8 mouse cellular contexts compared by ENCODE assay signal in genomic region chr2:156344775-156345532, GRCm38 (mm10). TPM values are rescaled to one million over a fixed set of nuclear protein-coding genes. Genes with fewer than 3 reads are reported as not detected.
DNase-seq lines count a peak whose midpoint lies in the region; ATAC-seq and TF ChIP-seq lines count a peak whose summit lies in the region.
"Had no signal": no experiment of that assay in that cellular context is flagged by ENCODE, and none has a peak within 500 bp of the region (broad histone marks: within the 10 kb centered on the region; RNA-seq: fewer than 3 reads in every experiment).

No protein-coding gene starts in this region.

- intact Hi-C loops in left cerebral cortex, adult 2 months (cut with DNase I), result no loop called here

- H3K4me2 ChIP-seq in hindbrain, postnatal 0 days (ENCODE audit: low read depth, low read length), result no peak overlapping the region
- H3K4me2 ChIP-seq: embryonic facial prominence, embryonic 15.5 days had no signal

- no peaks in the 10 kb centered on the region for H3K27me3 ChIP-seq in hindbrain, postnatal 0 days (ENCODE audit: insufficient read depth, low read length)
- H3K27me3 ChIP-seq: embryonic facial prominence, embryonic 15.5 days had no signal

- H3K4me3 ChIP-seq in left cerebral cortex, adult 2 months, result no peak overlapping the region
- H3K4me3 ChIP-seq in hindbrain, postnatal 0 days (ENCODE audit: low read length), result no peak overlapping the region
- H3K4me3 ChIP-seq: embryonic facial prominence, embryonic 15.5 days had no signal

- 0 out of 2 replicates have a peak, but pooled peaks have one; percentile 27 for ATAC-seq in hindbrain, postnatal 0 days

- no peaks in the 10 kb centered on the region for H3K36me3 ChIP-seq in hindbrain, postnatal 0 days (ENCODE audit: insufficient read depth, low read length)
- H3K36me3 ChIP-seq: embryonic facial prominence, embryonic 15.5 days had no signal

- H3K4me1 ChIP-seq in hindbrain, postnatal 0 days (ENCODE audit: insufficient read depth, low read length), result no peaks in the 10 kb centered on the region
- H3K4me1 ChIP-seq: embryonic facial prominence, embryonic 15.5 days had no signal

- H3K9me3 ChIP-seq in hindbrain, postnatal 0 days (ENCODE audit: low read length), result no peaks in the 10 kb centered on the region
- H3K9me3 ChIP-seq: embryonic facial prominence, embryonic 15.5 days had no signal

- 61% methylated on average over 12 of the region's 12 CpGs for whole genome bisulfite sequencing in hindbrain, postnatal 0 days

- no peak overlapping the region for H3K27ac ChIP-seq in left cerebral cortex, adult 2 months
- no peak overlapping the region for H3K27ac ChIP-seq in hindbrain, postnatal 0 days
- H3K27ac ChIP-seq: embryonic facial prominence, embryonic 15.5 days had no signal

- DNase-seq in left cerebral cortex, adult 2 months (ENCODE audit: extremely low spot score in 1 of 2, low spot score in 2 of 2), result no peak
- DNase-seq in left cerebral cortex, adult 9 months (ENCODE audit: low spot score in 2 of 2), result no peak
- peak; percentile 83 for DNase-seq in NIH3T3 (ENCODE audit: low read depth)
- DNase-seq in cerebellum, postnatal 36 days, result peak; percentile 14 to 30
- peak; percentile 60 for DNase-seq in hindbrain, postnatal 0 days (ENCODE audit: low spot score)
- DNase-seq in retina, adult 2 months (ENCODE audit: low read depth, low spot score), result peak; percentile 61
- DNase-seq in urinary bladder, postnatal 36 days (ENCODE audit: low spot score in 2 of 2), result no peak

- H3K9ac ChIP-seq in hindbrain, postnatal 0 days (replicated peaks; ENCODE audit: low read length), result no peak overlapping the region
- H3K9ac ChIP-seq: embryonic facial prominence, embryonic 15.5 days had no signal

- TF ChIP-seq CTCF in left cerebral cortex, adult 2 months (IDR thresholded peaks at IDR 0.05), result peak; percentile 65
- peak; percentile 53 for TF ChIP-seq CTCF in hindbrain, postnatal 0 days (IDR thresholded peaks at IDR 0.05; ENCODE audit: low read depth)

RNA-seq across cellular contexts. Expression of gene Scand1, which starts 32.5 kb away (rescaled TPM):
- 10 to 100 TPM; 81.9 to 84.4 TPM for total RNA-seq in left cerebral cortex, adult 2 months (2021)
- 348 and 377 TPM in 2 replicates for total RNA-seq in hindbrain, postnatal 0 days (2014; rRNA removed)
- 129 and 132 TPM in 2 replicates for polyA plus RNA-seq in hindbrain, postnatal 0 days (2015; fragmentation: Nextera tagmentation; extraction: Ambion mirVana)

RNA-seq across cellular contexts. Expression of gene Cnbd2, which starts 32.9 kb away (rescaled TPM):
- 1 to 10 TPM; 6.9 to 7.3 TPM for total RNA-seq in left cerebral cortex, adult 2 months (2021)
- 1.7 and 3.3 TPM in 2 replicates for total RNA-seq in hindbrain, postnatal 0 days (2014; rRNA removed)
- 7.9 and 8.2 TPM in 2 replicates for polyA plus RNA-seq in hindbrain, postnatal 0 days (2015; fragmentation: Nextera tagmentation; extraction: Ambion mirVana)

Comparison
In these comparisons a context has a peak if more than half of its experiments do, and no peak if none do; other contexts are left out.
1. DNase-seq: peak in NIH3T3 (single experiment), cerebellum, postnatal 36 days (2 of 2), hindbrain, postnatal 0 days (single experiment) and retina, adult 2 months (single experiment); none in left cerebral cortex, adult 2 months (0 of 2), left cerebral cortex, adult 9 months (0 of 2) and urinary bladder, postnatal 36 days (0 of 2).